Mouse (Mus musculus) neural tube, embryonic 13.5 days (tissue): ENCODE results near the gene Wipf3. TPM values are rescaled to one million over a fixed set of nuclear protein-coding genes. Genes with fewer than 3 reads are reported as not detected.

Experiments used
- ATAC-seq: fragments of 200-750 bp; cut with Nextera tagmentation; 2 replicates; pipeline ENCODE4 v1.8.0; 2017; ENCODE audit warnings: low read depth, mild to moderate bottlenecking, moderate TSS enrichment, moderate library complexity
- H3K27ac ChIP-seq: fragments of 300-500 bp; sonication (generic); replicated peaks from 2 replicates; pipeline ENCODE4 v1.5.1; 2015; ENCODE audit warnings: moderate library complexity, mild to moderate bottlenecking, inconsistent platforms
- H3K27me3 ChIP-seq: fragments of 300-500 bp; sonication (generic); 2 replicates; pipeline ENCODE4 v1.6.1; 2015; ENCODE audit warnings: mild to moderate bottlenecking, inconsistent platforms
- H3K36me3 ChIP-seq: fragments of 300-500 bp; sonication (generic); 2 replicates; pipeline ENCODE4 v1.6.1; 2015; ENCODE audit warnings: mild to moderate bottlenecking, inconsistent platforms
- H3K4me1 ChIP-seq: fragments of 300-500 bp; sonication (generic); replicated peaks from 2 replicates; pipeline ENCODE4 v1.6.1; 2015; ENCODE audit warnings: inconsistent platforms
- H3K4me2 ChIP-seq: fragments of 300-500 bp; sonication (generic); 2 replicates; pipeline ENCODE4 v1.6.1; 2015; ENCODE audit warnings: inconsistent platforms, mild to moderate bottlenecking, moderate library complexity
- H3K4me3 ChIP-seq: fragments of 300-500 bp; sonication (generic); 2 replicates; pipeline ENCODE4 v1.5.1; 2015; ENCODE audit warnings: mild to moderate bottlenecking, inconsistent platforms
- H3K9ac ChIP-seq: fragments of 300-500 bp; sonication (generic); 2 replicates; pipeline ENCODE4 v1.6.1; 2015; ENCODE audit warnings: moderate library complexity, mild to moderate bottlenecking, inconsistent platforms
- H3K9me3 ChIP-seq: fragments of 300-500 bp; sonication (generic); 2 replicates; pipeline ENCODE4 v1.6.1; 2016; ENCODE audit warnings: inconsistent platforms
- WGBS: fragments of 180-500 bp; shearing (Covaris S2); methylation state at CpG from one replicate; pipeline ENCODE4 v1.1.7; 2015; 5-methylcytosine and 5-hydroxymethylcytosine counted together
- polyA plus RNA-seq: library from polyadenylated mRNA; unstranded; fragments of >200 nt; fragmentation: Nextera tagmentation; extraction: Ambion mirVana; gene quantifications from 2 replicates; pipeline ENCODE4 v1.2.1, GENCODE M21; 2015

The Wipf3 gene
- polyA plus RNA-seq, 1 experiment from 2014 or later = 2.3 TPM

- no peaks in the 10 kb centered on the region for H3K9me3 ChIP-seq
- 90% methylated on average over 2 of the region's 2 CpGs for WGBS
Measured at GRCm38 (mm10) chr6:54516512-54517134, 87.2 kb downstream of the Wipf3 start.

GRCm38 (mm10) chr6:54518758-54519157 lies 89.4 kb downstream of the Wipf3 start:
- Histone ChIP-seq H3K27ac (no peak overlapping the region), H3K9me3 (no peaks in the 10 kb centered on the region), H3K9ac (no peak overlapping the region), H3K36me3 (peaks cover 59% of the 10 kb centered on the region), H3K4me3 (no peak overlapping the region), H3K27me3 (no peaks in the 10 kb centered on the region), H3K4me1 (0 out of 2 replicates have a peak, but pooled peaks cover 3% of the 10 kb centered on the region), H3K4me2 (no peak overlapping the region)
- no peak for ATAC-seq
- 73% methylated on average over 5 of the region's 5 CpGs for WGBS

More at GRCm38 (mm10) chr6:54516512-54517134, 87.2 kb downstream of the Wipf3 start:
- ATAC-seq = no peak
- Histone ChIP-seq H3K27ac (no peak overlapping the region), H3K36me3 (peaks cover 53% of the 10 kb centered on the region), H3K4me3 (no peak overlapping the region), H3K4me1 (0 out of 2 replicates have a peak, but pooled peaks cover 3% of the 10 kb centered on the region), H3K27me3 (no peaks in the 10 kb centered on the region), H3K9ac (no peak overlapping the region), H3K4me2 (no peak overlapping the region)

GRCm38 (mm10) chr6:54528666-54529065 lies 99.3 kb downstream of the Wipf3 start:
- Histone ChIP-seq H3K27ac (no peak overlapping the region), H3K9ac (no peak overlapping the region), H3K4me2 (no peak overlapping the region), H3K4me3 (no peak overlapping the region), H3K9me3 (no peaks in the 10 kb centered on the region), H3K36me3 (peaks cover 34% of the 10 kb centered on the region), H3K4me1 (peaks cover 9% of the 10 kb centered on the region), H3K27me3 (no peaks in the 10 kb centered on the region)
- 89% methylated on average over 8 of the region's 8 CpGs for whole genome bisulfite sequencing
- no peak for ATAC-seq

- H3K27me3 ChIP-seq = no peaks in the 10 kb centered on the region
- 87% methylated on average over 2 of the region's 2 CpGs for WGBS
- ATAC-seq = no peak
- H3K4me3 ChIP-seq = no peak overlapping the region
- no peak overlapping the region for H3K9ac ChIP-seq
- H3K4me2 ChIP-seq = no peak overlapping the region
- H3K4me1 ChIP-seq = peaks cover 9% of the 10 kb centered on the region
- H3K36me3 ChIP-seq = peaks cover 18% of the 10 kb centered on the region
- no peak overlapping the region for H3K27ac ChIP-seq
- H3K9me3 ChIP-seq = no peaks in the 10 kb centered on the region
Measured at GRCm38 (mm10) chr6:54530182-54530581, 100.8 kb downstream of the Wipf3 start.

GRCm38 (mm10) chr6:54531048-54531481 lies 101.7 kb downstream of the Wipf3 start:
- Histone ChIP-seq H3K4me2 (no peak overlapping the region), H3K27me3 (no peaks in the 10 kb centered on the region), H3K27ac (0 out of 2 replicates have a peak overlapping the region, but pooled peaks have one; percentile 61), H3K9me3 (no peaks in the 10 kb centered on the region), H3K36me3 (peaks cover 14% of the 10 kb centered on the region), H3K4me1 (peaks cover 9% of the 10 kb centered on the region), H3K4me3 (no peak overlapping the region), H3K9ac (no peak overlapping the region)
- peak; percentile 50 for ATAC-seq
- 60% methylated on average over 8 of the region's 8 CpGs for WGBS

GRCm38 (mm10) chr6:54535485-54535884 lies 106.1 kb downstream of the Wipf3 start:
- Histone ChIP-seq H3K4me3 (no peak overlapping the region), H3K9ac (no peak overlapping the region), H3K4me1 (peaks cover 39% of the 10 kb centered on the region), H3K9me3 (no peaks in the 10 kb centered on the region), H3K36me3 (0 out of 2 replicates have a peak, but pooled peaks cover 3% of the 10 kb centered on the region), H3K27me3 (no peaks in the 10 kb centered on the region), H3K27ac (no peak overlapping the region), H3K4me2 (no peak overlapping the region)
- no peak for ATAC-seq
- 89% methylated on average over 4 of the region's 4 CpGs for WGBS

- Histone ChIP-seq H3K9me3 (no peaks in the 10 kb centered on the region), H3K36me3 (no peaks in the 10 kb centered on the region), H3K4me1 (peaks cover 38% of the 10 kb centered on the region), H3K27ac (no peak overlapping the region), H3K9ac (no peak overlapping the region), H3K4me3 (no peak overlapping the region), H3K4me2 (no peak overlapping the region), H3K27me3 (no peaks in the 10 kb centered on the region)
- WGBS = 84% methylated on average over 7 of the region's 7 CpGs
- no peak for ATAC-seq
Measured at GRCm38 (mm10) chr6:54537053-54537452, 107.7 kb downstream of the Wipf3 start.

- Histone ChIP-seq H3K4me2 (no peak overlapping the region), H3K27ac (peak overlapping the region; percentile 42), H3K4me3 (no peak overlapping the region), H3K9me3 (no peaks in the 10 kb centered on the region), H3K27me3 (no peaks in the 10 kb centered on the region), H3K4me1 (peaks cover 41% of the 10 kb centered on the region), H3K36me3 (peaks cover 8% of the 10 kb centered on the region), H3K9ac (0 out of 2 replicates have a peak overlapping the region, but pooled peaks have one; percentile 9)
- WGBS = 10% methylated on average over 3 of the region's 3 CpGs
- ATAC-seq = no peak
Measured at GRCm38 (mm10) chr6:54538773-54539173, 109.4 kb downstream of the Wipf3 start.

GRCm38 (mm10) chr6:54539396-54539795 lies 110.0 kb downstream of the Wipf3 start:
- peaks cover 41% of the 10 kb centered on the region for H3K4me1 ChIP-seq
- peaks cover 11% of the 10 kb centered on the region for H3K36me3 ChIP-seq
- no peak overlapping the region for H3K4me3 ChIP-seq
- H3K9ac ChIP-seq = no peak overlapping the region
- H3K27ac ChIP-seq = peak overlapping the region; percentile 42
- H3K9me3 ChIP-seq = no peaks in the 10 kb centered on the region
- ATAC-seq = no peak
- no peaks in the 10 kb centered on the region for H3K27me3 ChIP-seq
- no peak overlapping the region for H3K4me2 ChIP-seq
- 76% methylated on average over 7 of the region's 7 CpGs for WGBS

- WGBS = 57% methylated on average over 9 of the region's 9 CpGs
- ATAC-seq = 0 out of 2 replicates have a peak, but pooled peaks have one; percentile 34
- Histone ChIP-seq H3K9me3 (no peaks in the 10 kb centered on the region), H3K4me2 (no peak overlapping the region), H3K9ac (peak overlapping the region; percentile 31; the same call in 1 of the 2 replicates), H3K36me3 (peaks cover 16% of the 10 kb centered on the region), H3K27ac (peak overlapping the region; percentile 57), H3K4me1 (peaks cover 41% of the 10 kb centered on the region), H3K27me3 (no peaks in the 10 kb centered on the region), H3K4me3 (no peak overlapping the region)
Measured at GRCm38 (mm10) chr6:54540252-54540887, 111.0 kb downstream of the Wipf3 start.

- Histone ChIP-seq H3K9ac (no peak overlapping the region), H3K27me3 (no peaks in the 10 kb centered on the region), H3K27ac (no peak overlapping the region), H3K4me3 (no peak overlapping the region), H3K36me3 (peaks cover 16% of the 10 kb centered on the region), H3K4me2 (no peak overlapping the region), H3K9me3 (no peaks in the 10 kb centered on the region), H3K4me1 (peaks cover 36% of the 10 kb centered on the region)
- 77% methylated on average over 7 of the region's 7 CpGs for WGBS
- no peak for ATAC-seq
Measured at GRCm38 (mm10) chr6:54542836-54543235, 113.4 kb downstream of the Wipf3 start.

GRCm38 (mm10) chr6:54543646-54544045 lies 114.2 kb downstream of the Wipf3 start:
- WGBS = 72% methylated on average over 2 of the region's 2 CpGs
- H3K4me1 ChIP-seq = peaks cover 39% of the 10 kb centered on the region
- H3K27ac ChIP-seq = no peak overlapping the region
- H3K4me3 ChIP-seq = no peak overlapping the region
- no peaks in the 10 kb centered on the region for H3K27me3 ChIP-seq
- H3K9me3 ChIP-seq = no peaks in the 10 kb centered on the region
- no peak overlapping the region for H3K9ac ChIP-seq
- ATAC-seq = no peak
- peaks cover 16% of the 10 kb centered on the region for H3K36me3 ChIP-seq
- no peak overlapping the region for H3K4me2 ChIP-seq
